Mouse (Mus musculus) myocyte (in vitro differentiated cells): Measurements from ENCODE around the gene Tmem189.

Experiments used
- POLR2A ChIP-seq: IDR thresholded peaks from one replicate; pipeline ENCODE4 v1.6.1; 2011; ENCODE audit warnings: low read depth, mild to moderate bottlenecking, control low read depth, moderate library complexity; ENCODE audit not compliant: insufficient read length
- USF1 ChIP-seq: IDR thresholded peaks from one replicate; pipeline ENCODE4 v1.6.1; 2011; ENCODE audit warnings: low read depth, mild to moderate bottlenecking, control low read depth, moderate library complexity

GRCm38 (mm10) chr2:167624368-167625075, 65.1 kb downstream of the Tmem189 start:
- TF ChIP-seq USF1 (no peak), POLR2A (no peak)
